In the genomic region with DNA sequence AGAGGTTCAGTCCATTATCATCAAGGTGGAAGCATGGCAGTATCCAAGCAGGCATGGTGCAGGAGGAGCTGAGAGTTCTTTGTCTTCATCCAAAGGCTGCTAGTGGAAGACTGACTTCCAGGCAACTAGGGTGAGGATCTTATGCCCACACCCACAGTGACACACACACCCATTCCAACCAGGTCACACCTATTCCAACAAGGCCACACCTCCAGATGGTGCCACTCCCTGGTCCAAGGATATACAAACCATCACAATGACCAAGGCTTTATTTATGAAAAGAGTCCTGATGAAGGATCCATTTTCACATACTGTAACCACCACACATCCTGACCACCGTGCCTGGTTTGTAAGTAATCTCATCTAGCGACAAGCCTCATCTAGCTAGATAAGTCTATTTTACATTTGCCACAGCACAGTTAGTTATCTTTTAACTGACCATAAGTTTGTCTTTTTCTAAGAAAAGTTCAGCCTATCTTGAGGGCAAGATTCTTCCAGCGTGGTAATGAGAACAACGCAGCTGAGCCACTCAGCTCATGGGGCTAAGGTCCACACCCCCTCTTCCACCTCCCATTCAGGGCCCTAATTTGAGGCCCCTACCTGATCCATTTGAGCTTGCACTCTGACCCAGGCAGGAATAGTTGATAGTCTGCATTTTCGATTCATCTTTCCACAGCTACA, we compare ENCODE assay signal across 8 mouse cellular contexts. TPM values are rescaled to one million over a fixed set of nuclear protein-coding genes. Genes with fewer than 3 reads are reported as not detected.
A peak's percentile ranks its signal among the peaks of the same experiment; 100 is the strongest.
DNase-seq lines count a peak whose midpoint lies in the region; ATAC-seq and TF ChIP-seq lines count a peak whose summit lies in the region.
"Not testable (repeated sequence)": the region's sequence is repeated elsewhere in the genome, so short reads cannot be mapped to it uniquely, and the experiment has no call there.

No protein-coding gene starts in this region.

- not testable (repeated sequence) for TF ChIP-seq POLR2A in bone marrow, adult 2 months (IDR thresholded peaks at IDR 0.05; ENCODE audit: borderline replicate concordance, control insufficient read depth, low read depth, low read length); testis, adult 2 months (IDR thresholded peaks at IDR 0.05; ENCODE audit: control insufficient read depth, low read depth, low read length)

- WGBS in bone marrow, adult 2 months = 62% methylated on average over 5 of the region's 5 CpGs
- 95% methylated on average over 5 of the region's 5 CpGs for WGBS in forebrain, embryonic 14.5 days
- WGBS in heart, embryonic 12.5 days = 81% methylated on average over 5 of the region's 5 CpGs
- WGBS in intestine, embryonic 15.5 days = 83% methylated on average over 5 of the region's 5 CpGs
- WGBS in liver, embryonic 14.5 days (ENCODE audit: insufficient replicate concordance) = 26% methylated on average over 5 of the region's 5 CpGs
- 87% methylated on average over 5 of the region's 5 CpGs for WGBS in lung, postnatal 0 days

- H3K9me3 ChIP-seq in forebrain, embryonic 14.5 days (replicated peaks; ENCODE audit: control insufficient read depth, low read length); heart, embryonic 12.5 days (replicated peaks); intestine, embryonic 15.5 days; liver, embryonic 14.5 days (ENCODE audit: control insufficient read depth, low read length); lung, postnatal 0 days (ENCODE audit: low read length): not testable (repeated sequence)

- H3K27ac ChIP-seq in bone marrow, adult 2 months (ENCODE audit: control insufficient read depth, insufficient read depth, low read depth, low read length, poor library complexity) = peak overlapping the region; percentile 45; the same call in 1 of the 2 replicates
- H3K27ac ChIP-seq in forebrain, embryonic 14.5 days (ENCODE audit: low read depth, low read length) = peak overlapping the region; percentile 73
- H3K27ac ChIP-seq in heart, embryonic 12.5 days (ENCODE audit: poor library complexity, severe bottlenecking) = 0 out of 2 replicates have a peak overlapping the region, but pooled peaks have one; percentile 6
- H3K27ac ChIP-seq in intestine, embryonic 15.5 days = 0 out of 2 replicates have a peak overlapping the region, but pooled peaks have one; percentile 9
- peak overlapping the region; percentile 84 for H3K27ac ChIP-seq in layer of hippocampus, adult 2 months
- H3K27ac ChIP-seq in liver, embryonic 14.5 days = peak overlapping the region; percentile 97
- H3K27ac ChIP-seq in lung, postnatal 0 days (ENCODE audit: low read length) = peak overlapping the region; percentile 52
- H3K27ac ChIP-seq in testis, adult 2 months (ENCODE audit: control insufficient read depth, insufficient read depth, low read depth, low read length) = peak overlapping the region; percentile 32; the same call in 1 of the 2 replicates

- DNase-seq in forebrain, embryonic 14.5 days (ENCODE audit: low spot score); layer of hippocampus, adult 2 months (ENCODE audit: low spot score in 2 of 2); liver, embryonic 14.5 days (ENCODE audit: low read depth in 3 of 3, low spot score in 3 of 3); lung, postnatal 0 days (ENCODE audit: low spot score): not testable (repeated sequence)

- H3K36me3 ChIP-seq in forebrain, embryonic 14.5 days (ENCODE audit: control insufficient read depth, insufficient read depth, low read length); heart, embryonic 12.5 days; intestine, embryonic 15.5 days; lung, postnatal 0 days (ENCODE audit: insufficient read depth, low read length); testis, adult 2 months (ENCODE audit: control insufficient read depth, insufficient read depth, low read length): not testable (repeated sequence)
- peaks cover 16% of the 10 kb centered on the region for H3K36me3 ChIP-seq in liver, embryonic 14.5 days (replicated peaks; ENCODE audit: control insufficient read depth, insufficient read depth, low read depth)

- TF ChIP-seq CTCF in bone marrow, adult 2 months (IDR thresholded peaks at IDR 0.05; ENCODE audit: control insufficient read depth, insufficient read depth, low read length); layer of hippocampus, adult 2 months (conservative IDR thresholded peaks at IDR 0.05); liver, embryonic 14.5 days (IDR thresholded peaks at IDR 0.05; ENCODE audit: low read depth); lung, postnatal 0 days (IDR thresholded peaks at IDR 0.05); testis, adult 2 months (IDR thresholded peaks at IDR 0.05; ENCODE audit: control insufficient read depth, insufficient read depth, insufficient replicate concordance, low read depth, low read length): not testable (repeated sequence)

- H3K4me2 ChIP-seq in forebrain, embryonic 14.5 days (ENCODE audit: low read length); heart, embryonic 12.5 days; intestine, embryonic 15.5 days (replicated peaks); lung, postnatal 0 days (replicated peaks; ENCODE audit: low read depth, low read length): not testable (repeated sequence)
- H3K4me2 ChIP-seq in liver, embryonic 14.5 days (ENCODE audit: low read depth) = peak overlapping the region; percentile 74

- H3K27me3 ChIP-seq in forebrain, embryonic 14.5 days (replicated peaks; ENCODE audit: control insufficient read depth, insufficient read depth, low read length); heart, embryonic 12.5 days (replicated peaks); intestine, embryonic 15.5 days (replicated peaks); liver, embryonic 14.5 days (ENCODE audit: control insufficient read depth, insufficient read depth, low read length); lung, postnatal 0 days (replicated peaks; ENCODE audit: insufficient read depth, low read length); testis, adult 2 months (ENCODE audit: control insufficient read depth, insufficient read depth, low read length): not testable (repeated sequence)

- H3K4me3 ChIP-seq in bone marrow, adult 2 months (replicated peaks; ENCODE audit: control insufficient read depth, low read depth, low read length); forebrain, embryonic 14.5 days (ENCODE audit: low read depth, low read length); heart, embryonic 12.5 days; intestine, embryonic 15.5 days (replicated peaks); layer of hippocampus, adult 2 months; lung, postnatal 0 days (ENCODE audit: low read depth, low read length); testis, adult 2 months (ENCODE audit: control insufficient read depth, low read depth, low read length): not testable (repeated sequence)
- peak overlapping the region; percentile 42 to 47; a peak in 3 of 4 replicates for H3K4me3 ChIP-seq in liver, embryonic 14.5 days (ENCODE audit: insufficient read depth in 1 of 2, low read depth in 2 of 2, low read length in 2 of 2)

- peak; percentile 36; the same call in 1 of the 2 replicates for TF ChIP-seq EP300 in liver, embryonic 14.5 days (IDR thresholded peaks at IDR 0.05; ENCODE audit: low read depth)
- TF ChIP-seq EP300 in lung, postnatal 0 days (IDR thresholded peaks at IDR 0.05) = not testable (repeated sequence)

- not testable (repeated sequence) for ATAC-seq in forebrain, embryonic 14.5 days; heart, embryonic 12.5 days (ENCODE audit: insufficient number of reproducible peaks, low FRiP score); lung, postnatal 0 days
- peak; percentile 70; the same call in 1 of the 2 replicates for ATAC-seq in intestine, embryonic 15.5 days
- ATAC-seq in liver, embryonic 14.5 days (ENCODE audit: insufficient read depth) = peak; percentile 55

- not testable (repeated sequence) for H3K9ac ChIP-seq in forebrain, embryonic 14.5 days (ENCODE audit: low read length); heart, embryonic 12.5 days; intestine, embryonic 15.5 days; lung, postnatal 0 days (replicated peaks; ENCODE audit: low read depth)
- H3K9ac ChIP-seq in liver, embryonic 14.5 days (replicated peaks) = peak overlapping the region; percentile 52

- H3K4me1 ChIP-seq in bone marrow, adult 2 months (ENCODE audit: control insufficient read depth, insufficient read depth, low read length) = peaks cover 10% of the 10 kb centered on the region; the same call in 1 of the 2 replicates
- peaks cover 37% of the 10 kb centered on the region for H3K4me1 ChIP-seq in forebrain, embryonic 14.5 days (ENCODE audit: control insufficient read depth, insufficient read depth, low read length)
- peaks cover 40% of the 10 kb centered on the region for H3K4me1 ChIP-seq in heart, embryonic 12.5 days (replicated peaks)
- peaks cover 23% of the 10 kb centered on the region for H3K4me1 ChIP-seq in intestine, embryonic 15.5 days (replicated peaks)
- peaks cover 79 to 82% of the 10 kb centered on the region in 2 experiments for H3K4me1 ChIP-seq in liver, embryonic 14.5 days (replicated peaks; ENCODE audit: control insufficient read depth in 2 of 2, insufficient read depth in 2 of 2, low read length in 1 of 2)
- not testable (repeated sequence) for H3K4me1 ChIP-seq in lung, postnatal 0 days (ENCODE audit: insufficient read depth, low read depth, low read length); testis, adult 2 months (ENCODE audit: control insufficient read depth, insufficient read depth, low read length)

RNA-seq across cellular contexts. Expression of gene Rab8b, which starts 6.1 kb away (rescaled TPM):
- 22.5 and 25.3 TPM in 2 replicates for polyA plus RNA-seq in bone marrow, adult 2 months (2011; ENCODE audit: insufficient read depth, insufficient read length, low replicate concordance, missing spikeins)
- polyA plus RNA-seq in forebrain, embryonic 14.5 days (2014; fragmentation: Nextera tagmentation; extraction: Ambion mirVana) = 15.3 and 22.4 TPM in 2 replicates
- 22.3 and 24.4 TPM in 2 replicates for polyA plus RNA-seq in heart, embryonic 12.5 days (2016; fragmentation: Nextera tagmentation; extraction: Ambion mirVana)
- 20.5 and 20.6 TPM in 2 replicates for polyA plus RNA-seq in intestine, embryonic 15.5 days (2015; fragmentation: Nextera tagmentation; extraction: Ambion mirVana)
- total RNA-seq in layer of hippocampus, adult 2 months (2021) = 10 to 100 TPM; 46.1 to 47.1 TPM
- polyA plus RNA-seq in liver, embryonic 14.5 days (2012; rRNA removed) = 15.1 and 20.6 TPM in 2 replicates
- polyA plus RNA-seq in liver, embryonic 14.5 days (2014; fragmentation: Nextera tagmentation; extraction: Ambion mirVana) = 17.9 and 18.3 TPM in 2 replicates
- polyA plus RNA-seq in lung, postnatal 0 days (2015; fragmentation: Nextera tagmentation; extraction: Ambion mirVana) = 15.6 and 20.4 TPM in 2 replicates
- polyA plus RNA-seq in testis, adult 2 months (2012; rRNA removed) = 8.6 and 10.9 TPM in 2 replicates

RNA-seq across cellular contexts. Expression of gene Rps27l, which starts 32.5 kb away (rescaled TPM):
- polyA plus RNA-seq in bone marrow, adult 2 months (2011; ENCODE audit: insufficient read depth, insufficient read length, low replicate concordance, missing spikeins) = 99.8 and 183 TPM in 2 replicates
- polyA plus RNA-seq in forebrain, embryonic 14.5 days (2014; fragmentation: Nextera tagmentation; extraction: Ambion mirVana) = 357 and 434 TPM in 2 replicates
- polyA plus RNA-seq in heart, embryonic 12.5 days (2016; fragmentation: Nextera tagmentation; extraction: Ambion mirVana) = 563 and 577 TPM in 2 replicates
- 830 and 881 TPM in 2 replicates for polyA plus RNA-seq in intestine, embryonic 15.5 days (2015; fragmentation: Nextera tagmentation; extraction: Ambion mirVana)
- 10 to 100 TPM; 32.8 to 38.4 TPM for total RNA-seq in layer of hippocampus, adult 2 months (2021)
- 176 and 238 TPM in 2 replicates for polyA plus RNA-seq in liver, embryonic 14.5 days (2012; rRNA removed)
- 612 and 652 TPM in 2 replicates for polyA plus RNA-seq in liver, embryonic 14.5 days (2014; fragmentation: Nextera tagmentation; extraction: Ambion mirVana)
- 572 and 579 TPM in 2 replicates for polyA plus RNA-seq in lung, postnatal 0 days (2015; fragmentation: Nextera tagmentation; extraction: Ambion mirVana)
- polyA plus RNA-seq in testis, adult 2 months (2012; rRNA removed) = 61.0 and 75.7 TPM in 2 replicates

Comparison
In these comparisons a context has a peak if more than half of its experiments do, and no peak if none do; other contexts are left out.
1. H3K27ac ChIP-seq: peak in every context shown above with its lines; median percentile 97 in liver, embryonic 14.5 days; 84 in layer of hippocampus, adult 2 months; 73 in forebrain, embryonic 14.5 days; 52 in lung, postnatal 0 days; 45 in bone marrow, adult 2 months; 32 in testis, adult 2 months; 9 in intestine, embryonic 15.5 days; 6 in heart, embryonic 12.5 days.